Mouse (Mus musculus): Measurements from ENCODE around the gene Ift172. TPM values are rescaled to one million over a fixed set of nuclear protein-coding genes. Genes with fewer than 3 reads are reported as not detected.
"Not testable (repeated sequence)": the region's sequence is repeated elsewhere in the genome, so short reads cannot be mapped to it uniquely, and the experiment has no call there.

Gene Ift172
- polyA plus RNA-seq, 1 experiment from 2014 or later, result 27.2 TPM

DNA sequence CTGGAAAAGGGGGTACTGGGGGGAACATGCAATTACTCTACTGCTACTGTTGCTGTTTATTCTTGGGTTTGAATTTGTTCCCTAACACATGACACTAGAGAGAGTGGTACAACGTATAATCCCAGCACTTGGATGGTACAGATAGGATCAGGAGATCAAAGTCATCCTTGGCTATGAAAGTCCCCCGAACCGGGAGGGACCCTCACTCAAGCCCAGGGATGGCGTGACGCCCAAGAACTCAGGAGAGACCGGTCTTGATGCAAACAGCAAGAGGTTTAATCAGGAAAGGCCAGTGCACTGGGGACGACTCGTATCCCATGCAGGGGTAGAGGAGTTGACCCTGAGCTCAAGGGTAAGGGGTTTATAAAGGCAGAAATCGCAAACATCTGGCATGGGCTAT lies 68.2 kb downstream of the Ift172 start:
- no peaks in the 10 kb centered on the region for H3K9me3 ChIP-seq
- no peak overlapping the region for H3K4me2 ChIP-seq
- no peaks in the 10 kb centered on the region for H3K27me3 ChIP-seq (replicated peaks)
- H3K4me1 ChIP-seq, result no peaks in the 10 kb centered on the region
- no peak for ATAC-seq (ENCODE audit: insufficient read depth, low FRiP score, low read depth)
- no peak overlapping the region for H3K4me3 ChIP-seq (replicated peaks)
- H3K9ac ChIP-seq, result no peak overlapping the region
- H3K36me3 ChIP-seq, result no peaks in the 10 kb centered on the region
- 93% methylated on average over 9 of the region's 9 CpGs for WGBS
- no peak overlapping the region for H3K27ac ChIP-seq

DNA sequence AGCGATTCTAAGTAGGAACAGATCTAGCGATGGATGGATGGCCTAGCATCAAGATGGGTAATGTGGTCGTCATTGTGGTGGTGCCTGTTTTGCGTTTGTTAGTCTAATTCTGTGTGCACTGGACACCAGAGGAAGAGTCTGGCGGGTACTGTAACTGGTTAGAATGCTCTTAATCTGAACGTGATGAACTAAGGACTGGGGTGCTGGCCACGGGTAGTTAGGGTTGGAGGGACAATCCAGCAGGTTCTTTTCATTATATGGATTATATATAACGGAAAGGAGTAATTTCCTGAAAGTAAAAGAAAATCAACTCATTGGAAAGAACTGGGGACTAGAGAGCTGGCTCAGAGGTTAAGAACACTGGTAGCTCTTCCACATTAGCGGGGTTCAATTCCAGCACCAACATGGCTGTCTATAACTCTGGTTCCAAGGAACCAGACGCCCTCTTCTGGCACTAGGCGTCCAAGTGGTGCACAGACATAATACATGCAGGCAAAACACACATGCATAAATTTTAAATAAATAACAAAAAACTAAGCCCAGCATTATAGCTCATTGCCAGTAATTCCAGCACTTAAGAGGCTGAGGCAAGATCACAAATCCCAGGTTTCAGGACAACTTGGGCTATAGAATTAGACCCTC lies 69.5 kb downstream of the Ift172 start:
- peak overlapping the region; percentile 94 for H3K27ac ChIP-seq
- no peaks in the 10 kb centered on the region for H3K4me1 ChIP-seq
- no peaks in the 10 kb centered on the region for H3K9me3 ChIP-seq
- H3K4me2 ChIP-seq, result peak overlapping the region; percentile 85
- H3K9ac ChIP-seq, result peak overlapping the region; percentile 63
- no peaks in the 10 kb centered on the region for H3K36me3 ChIP-seq
- no peak for ATAC-seq (ENCODE audit: insufficient read depth, low FRiP score, low read depth)
- H3K4me3 ChIP-seq (replicated peaks), result peak overlapping the region; percentile 100
- H3K27me3 ChIP-seq (replicated peaks), result no peaks in the 10 kb centered on the region
- 12% methylated on average over 11 of the region's 11 CpGs for WGBS

DNA sequence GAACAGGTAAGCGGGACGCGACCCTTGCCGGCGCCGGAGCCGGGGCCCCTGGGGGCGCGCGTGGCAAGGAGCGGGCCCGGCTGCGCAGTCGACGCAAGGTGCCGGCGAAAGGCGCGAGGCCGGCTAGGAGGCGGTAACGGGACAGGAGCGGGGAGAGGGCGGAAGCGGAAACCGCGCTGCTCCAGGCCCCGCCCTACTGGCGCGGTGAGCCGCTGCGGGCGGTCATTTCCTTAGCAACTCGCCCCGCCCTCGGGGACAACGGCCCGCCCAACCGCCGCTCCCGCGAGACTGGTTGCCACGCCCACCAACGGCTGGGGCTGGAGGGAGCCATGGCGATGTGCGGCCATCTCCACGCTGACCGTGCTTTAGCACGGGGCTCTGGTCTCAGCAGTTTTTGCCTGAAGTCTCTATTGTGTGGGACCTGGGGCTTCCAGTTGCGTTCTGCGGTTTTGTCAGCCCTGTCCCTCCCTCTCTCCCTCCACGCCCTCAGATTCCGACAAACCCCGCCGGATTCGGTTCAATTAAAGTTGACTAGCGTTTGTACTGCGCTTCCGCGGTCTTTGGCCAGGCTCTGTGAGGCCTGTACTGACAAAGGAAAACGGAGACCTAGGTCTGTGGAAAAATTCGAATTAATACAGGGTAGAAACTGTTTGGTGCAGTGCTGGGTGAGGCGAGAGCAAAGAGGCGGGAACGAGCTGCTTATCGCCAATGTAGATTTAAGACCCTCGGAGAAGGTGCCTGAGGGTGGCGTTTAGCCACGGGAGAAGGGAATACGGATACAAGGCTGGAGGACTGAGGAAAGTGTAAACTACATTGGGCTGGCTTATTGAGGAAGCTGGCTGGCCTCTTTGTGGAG lies 70.2 kb downstream of the Ift172 start, which contains the start of gene Ppm1g:
Ppm1g (minus strand) TSS at position 240 of the 856 bp plus-strand sequence.
- peak within 1 kb of the TSS; percentile 95 for H3K27ac ChIP-seq
- peak within 1 kb of the TSS; percentile 100 for H3K4me3 ChIP-seq (replicated peaks)
- H3K27me3 ChIP-seq (replicated peaks), result no peaks in the 10 kb centered on the region
- no peaks in the 10 kb centered on the region for H3K4me1 ChIP-seq
- H3K9me3 ChIP-seq, result no peaks in the 10 kb centered on the region
- no peaks in the 10 kb centered on the region for H3K36me3 ChIP-seq
- WGBS, result under 1% methylated on average over 70 of the region's 70 CpGs
- peak; percentile 96 for ATAC-seq (ENCODE audit: insufficient read depth, low FRiP score, low read depth)
- H3K9ac ChIP-seq, result peak within 1 kb of the TSS; percentile 96
- peak within 1 kb of the TSS; percentile 85 for H3K4me2 ChIP-seq

DNA sequence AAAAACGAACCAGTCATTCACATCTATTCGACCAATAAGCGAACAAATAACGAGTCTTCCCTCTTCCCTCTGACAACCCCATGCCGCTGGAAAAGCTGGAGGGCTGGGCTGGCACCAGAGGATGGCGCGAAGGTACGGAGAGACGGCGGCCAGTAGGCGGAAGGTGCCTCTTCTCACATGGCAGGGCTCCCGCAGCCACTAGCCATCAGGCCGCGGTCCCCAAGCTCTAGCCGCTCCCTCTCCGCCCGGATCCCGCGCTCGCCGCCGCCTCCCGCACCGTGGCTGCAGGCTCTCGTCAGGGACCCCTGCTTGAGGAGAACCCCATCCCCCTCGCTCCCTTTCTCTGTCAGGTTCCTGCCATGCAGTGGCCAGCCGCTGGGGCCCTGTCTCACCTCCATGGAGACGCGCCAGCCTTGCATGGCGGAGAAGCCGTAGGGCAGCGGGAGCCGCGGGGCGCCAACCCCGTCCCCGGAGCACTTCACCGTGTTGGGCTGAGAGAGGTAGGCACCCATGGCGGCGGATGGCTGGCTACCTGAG lies 70.9 kb downstream of the Ift172 start:
- WGBS, result under 1% methylated on average over 40 of the region's 40 CpGs
- H3K36me3 ChIP-seq, result no peaks in the 10 kb centered on the region
- peak overlapping the region; percentile 96 for H3K9ac ChIP-seq
- peak overlapping the region; percentile 95 for H3K27ac ChIP-seq
- peak overlapping the region; percentile 85 for H3K4me2 ChIP-seq
- no peaks in the 10 kb centered on the region for H3K27me3 ChIP-seq (replicated peaks)
- no peaks in the 10 kb centered on the region for H3K9me3 ChIP-seq
- no peaks in the 10 kb centered on the region for H3K4me1 ChIP-seq
- ATAC-seq (ENCODE audit: insufficient read depth, low FRiP score, low read depth), result peak; percentile 56
- H3K4me3 ChIP-seq (replicated peaks), result peak overlapping the region; percentile 100

DNA sequence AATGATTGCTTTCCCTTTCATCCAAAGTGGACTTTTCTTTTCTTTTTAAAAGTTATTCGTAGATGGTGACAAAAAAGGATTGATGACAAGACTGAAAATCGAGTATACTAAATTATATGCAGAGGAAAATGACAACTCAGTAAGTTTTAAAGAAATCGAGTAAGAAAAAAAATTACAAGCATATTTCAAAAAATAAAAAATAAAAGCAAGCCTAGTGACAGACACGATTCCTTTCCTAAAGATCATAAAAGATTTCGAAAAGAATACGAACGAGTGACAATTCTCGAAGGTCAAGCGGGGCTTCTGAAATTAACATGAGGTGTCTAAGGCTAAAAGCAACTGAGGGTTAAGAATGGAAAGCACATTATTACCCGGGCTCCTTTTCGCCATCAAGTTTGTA lies 71.4 kb downstream of the Ift172 start:
- ATAC-seq (ENCODE audit: insufficient read depth, low FRiP score, low read depth), result no peak
- H3K4me1 ChIP-seq, result no peaks in the 10 kb centered on the region
- under 1% methylated on average over 11 of the region's 11 CpGs for WGBS
- H3K27ac ChIP-seq, result peak overlapping the region; percentile 95
- no peaks in the 10 kb centered on the region for H3K9me3 ChIP-seq
- peak overlapping the region; percentile 85 for H3K4me2 ChIP-seq
- H3K9ac ChIP-seq, result peak overlapping the region; percentile 96; the same call in 1 of the 2 replicates
- no peaks in the 10 kb centered on the region for H3K36me3 ChIP-seq
- H3K4me3 ChIP-seq (replicated peaks), result peak overlapping the region; percentile 100
- no peaks in the 10 kb centered on the region for H3K27me3 ChIP-seq (replicated peaks)

DNA sequence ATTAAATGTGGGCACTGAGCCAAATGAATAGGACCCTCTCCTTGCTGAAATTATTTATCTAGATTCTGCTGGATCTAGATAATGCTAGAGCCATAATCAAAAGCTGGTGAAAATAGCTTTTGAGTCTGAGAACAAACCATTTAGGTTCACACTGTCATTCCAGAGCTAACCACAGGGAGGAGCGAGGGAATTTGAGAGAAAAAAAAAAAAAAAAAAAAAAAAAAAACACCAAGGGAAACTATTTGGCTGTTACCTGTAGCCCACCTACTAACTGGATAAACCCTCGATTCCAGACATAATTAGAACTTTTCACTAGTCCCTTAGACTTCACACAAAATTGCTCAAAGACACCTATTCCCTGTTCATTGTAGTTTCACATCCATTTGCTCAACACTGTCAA lies 71.8 kb downstream of the Ift172 start:
- Histone ChIP-seq H3K4me2 (peak overlapping the region; percentile 85), H3K9ac (no peak overlapping the region), H3K9me3 (no peaks in the 10 kb centered on the region), H3K4me1 (no peaks in the 10 kb centered on the region), H3K36me3 (no peaks in the 10 kb centered on the region), H3K27me3 (replicated peaks) (no peaks in the 10 kb centered on the region), H3K27ac (no peak overlapping the region), H3K4me3 (replicated peaks) (peak overlapping the region; percentile 100; the same call in 1 of the 2 replicates)
- whole genome bisulfite sequencing, result 0% methylated on average over 2 of the region's 2 CpGs
- no peak for ATAC-seq (ENCODE audit: insufficient read depth, low FRiP score, low read depth)

DNA sequence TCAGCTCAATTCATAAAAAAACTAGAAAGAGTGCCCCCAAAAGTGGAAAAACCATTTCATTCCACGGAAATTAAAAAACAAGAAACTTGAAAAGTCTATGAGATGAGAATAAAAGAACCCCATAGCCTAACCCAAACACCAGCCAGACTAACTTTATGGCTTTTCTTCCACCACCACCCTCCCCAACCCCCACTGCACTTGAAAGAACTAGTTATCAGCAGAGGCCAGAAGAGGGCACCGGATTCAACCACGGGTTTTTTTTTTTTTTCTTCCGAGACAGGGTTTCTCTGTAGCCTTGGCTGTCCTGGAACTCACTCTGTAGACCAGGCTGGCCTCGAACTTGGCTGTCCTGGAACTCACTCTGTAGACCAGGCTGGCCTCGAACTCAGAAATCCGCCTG lies 72.6 kb downstream of the Ift172 start:
- 48% methylated on average over 7 of the region's 7 CpGs for WGBS
- no peak overlapping the region for H3K4me2 ChIP-seq

DNA sequence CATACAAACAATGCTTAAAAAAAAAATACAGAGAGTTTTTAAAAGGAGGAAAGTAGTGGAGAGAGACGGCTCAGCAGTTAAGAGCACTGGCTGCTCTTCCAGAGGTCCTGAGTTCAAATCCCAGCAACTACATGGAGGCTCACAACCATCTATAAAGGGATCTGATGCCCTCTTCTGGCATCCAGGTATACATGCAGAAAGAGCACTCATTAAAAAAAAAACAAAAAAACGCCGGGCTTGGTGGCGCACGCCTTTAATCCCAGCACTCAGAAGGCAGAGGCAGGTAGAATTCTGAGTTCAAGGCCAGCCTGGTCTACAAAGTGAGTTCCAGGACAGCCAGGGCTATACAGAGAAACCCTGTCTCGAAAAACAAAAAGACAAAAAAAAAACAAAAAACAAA lies 74.4 kb downstream of the Ift172 start:
- H3K27me3 ChIP-seq (replicated peaks); H3K4me3 ChIP-seq (replicated peaks); H3K4me2 ChIP-seq; H3K9ac ChIP-seq; H3K4me1 ChIP-seq; H3K36me3 ChIP-seq; ATAC-seq (ENCODE audit: insufficient read depth, low FRiP score, low read depth); H3K9me3 ChIP-seq; H3K27ac ChIP-seq: not testable (repeated sequence)
- 89% methylated on average over 6 of the region's 6 CpGs for WGBS

More for the DNA sequence above, 72.6 kb downstream of the Ift172 start:
- Histone ChIP-seq H3K27ac (no peak overlapping the region), H3K9ac (no peak overlapping the region), H3K36me3 (no peaks in the 10 kb centered on the region), H3K4me3 (replicated peaks) (no peak overlapping the region), H3K4me1 (no peaks in the 10 kb centered on the region), H3K27me3 (replicated peaks) (no peaks in the 10 kb centered on the region), H3K9me3 (no peaks in the 10 kb centered on the region)
- ATAC-seq (ENCODE audit: insufficient read depth, low FRiP score, low read depth), result no peak

DNA sequence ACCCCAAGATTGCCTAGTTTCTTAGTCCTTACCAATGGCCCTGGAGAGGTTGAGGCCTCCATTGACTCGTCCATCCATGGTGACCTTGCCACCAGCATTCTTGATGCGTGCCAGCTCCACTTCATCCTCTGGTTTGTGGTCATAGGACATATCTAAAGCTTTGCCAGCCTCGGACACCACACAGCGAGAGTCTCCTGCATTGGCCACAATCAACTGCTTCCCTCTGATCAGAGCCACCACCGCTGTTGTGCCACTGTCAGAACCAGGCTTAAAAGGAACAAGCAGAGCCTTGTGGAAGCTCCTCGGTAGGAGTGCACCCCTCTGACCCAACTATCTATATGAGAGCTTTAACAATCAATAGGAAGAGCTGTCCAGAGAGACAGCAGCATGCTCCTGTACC lies 86.5 kb downstream of the Ift172 start:
- Histone ChIP-seq H3K9me3 (no peaks in the 10 kb centered on the region), H3K27ac (no peak overlapping the region), H3K4me1 (peaks cover 2% of the 10 kb centered on the region), H3K9ac (no peak overlapping the region), H3K4me2 (no peak overlapping the region), H3K27me3 (replicated peaks) (no peaks in the 10 kb centered on the region), H3K36me3 (peaks cover 50% of the 10 kb centered on the region), H3K4me3 (replicated peaks) (no peak overlapping the region)
- ATAC-seq (ENCODE audit: insufficient read depth, low FRiP score, low read depth), result no peak
- WGBS, result 91% methylated on average over 6 of the region's 6 CpGs

DNA sequence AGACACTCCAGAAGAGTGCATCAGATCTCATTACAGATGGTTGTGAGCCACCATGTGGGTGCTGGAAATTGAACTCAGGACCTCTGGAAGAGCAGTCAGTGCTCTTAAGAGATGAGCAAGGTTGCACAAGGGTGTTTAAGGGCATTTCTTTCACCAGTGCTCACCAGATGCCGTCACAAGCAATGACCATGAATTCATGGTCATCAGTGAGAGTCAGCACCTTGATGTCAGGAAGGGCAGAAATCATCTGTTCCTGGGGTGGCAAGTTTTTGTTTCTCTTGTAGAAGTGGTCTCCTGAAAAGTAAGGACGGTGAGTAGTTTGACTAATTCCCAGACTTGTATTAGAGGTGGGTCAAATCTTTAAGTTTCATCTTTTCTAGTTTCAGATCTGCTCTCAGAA lies 87.0 kb downstream of the Ift172 start:
- H3K4me2 ChIP-seq, result no peak overlapping the region
- no peak overlapping the region for H3K27ac ChIP-seq
- H3K4me3 ChIP-seq (replicated peaks), result no peak overlapping the region
- no peak for ATAC-seq (ENCODE audit: insufficient read depth, low FRiP score, low read depth)
- no peak overlapping the region for H3K9ac ChIP-seq
- H3K4me1 ChIP-seq, result peaks cover 2% of the 10 kb centered on the region
- H3K9me3 ChIP-seq, result no peaks in the 10 kb centered on the region
- no peaks in the 10 kb centered on the region for H3K27me3 ChIP-seq (replicated peaks)
- peaks cover 55% of the 10 kb centered on the region for H3K36me3 ChIP-seq
- 85% methylated on average over 2 of the region's 2 CpGs for WGBS
